Comparison of ENCODE assay signal across 9 mouse cellular contexts in the genomic region with DNA sequence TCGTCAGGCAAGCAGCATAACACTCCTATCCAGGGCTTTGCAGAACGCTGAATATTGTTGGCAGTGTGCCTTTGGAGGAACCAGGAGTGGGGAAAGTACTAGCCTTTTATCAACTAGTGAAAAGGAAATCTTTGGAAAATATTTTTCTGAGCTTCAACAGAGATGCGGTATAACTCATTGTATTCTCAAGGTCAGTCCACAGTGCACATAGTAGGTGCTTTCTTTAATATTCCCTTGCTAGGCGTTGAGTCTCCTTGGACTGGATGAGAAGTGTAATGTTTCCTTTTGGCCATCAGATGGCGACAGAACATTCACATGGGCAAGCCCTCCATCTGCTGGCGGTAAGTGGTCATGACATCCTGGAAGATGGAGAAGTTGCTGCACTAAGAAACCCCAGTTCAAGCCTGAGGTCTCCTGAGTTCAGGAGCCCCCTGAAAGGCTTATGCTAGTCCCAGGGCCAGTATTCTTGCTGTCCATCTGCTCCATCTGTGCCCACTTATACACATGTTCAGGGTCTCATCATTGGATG. TPM values are rescaled to one million over a fixed set of nuclear protein-coding genes. Genes with fewer than 3 reads are reported as not detected.
A peak's percentile ranks its signal among the peaks of the same experiment; 100 is the strongest.
DNase-seq lines count a peak whose midpoint lies in the region; ATAC-seq and TF ChIP-seq lines count a peak whose summit lies in the region.
"Had no signal": no experiment of that assay in that cellular context is flagged by ENCODE, and none has a peak within 500 bp of the region (broad histone marks: within the 10 kb centered on the region; RNA-seq: fewer than 3 reads in every experiment).

No protein-coding gene starts in this region.

- peak; percentile 67 for DNase-seq in neural tube, embryonic 10.5 days (ENCODE audit: extremely low spot score, low spot score)
- peak; percentile 93 for DNase-seq in brain, adult 2 months (ENCODE audit: low read depth, low spot score)
- peak; percentile 71 to 85 for DNase-seq in kidney, adult 8-10 months
- DNase-seq in liver, adult 2 months (ENCODE audit: extremely low read depth, low read depth, low spot score): peak; percentile 73
- DNase-seq in retina, adult 2 months (ENCODE audit: low read depth, low spot score): peak; percentile 67
- peak; percentile 84 for DNase-seq in thymus, postnatal 25 days

- WGBS in neural tube, embryonic 15.5 days: 18% methylated on average over 6 of the region's 6 CpGs
- 15% methylated on average over 6 of the region's 6 CpGs for WGBS in liver, adult 2 months

- no peak overlapping the region for H3K9ac ChIP-seq in neural tube, embryonic 15.5 days (replicated peaks)
- H3K9ac ChIP-seq in liver, adult 2 months (ENCODE audit: low read depth, low read length): no peak overlapping the region
- H3K9ac ChIP-seq: limb, embryonic 13.5 days had no signal

- no peak overlapping the region for H3K4me3 ChIP-seq in neural tube, embryonic 15.5 days (replicated peaks)
- H3K4me3 ChIP-seq in liver, adult 2 months (ENCODE audit: insufficient read depth, low read depth, low read length): no peak overlapping the region; the same call in 1 of the 2 replicates
- H3K4me3 ChIP-seq: limb, embryonic 13.5 days had no signal

- no peak overlapping the region for H3K4me2 ChIP-seq in neural tube, embryonic 15.5 days
- H3K4me2 ChIP-seq: limb, embryonic 13.5 days had no signal

- no peaks in the 10 kb centered on the region for H3K27me3 ChIP-seq in neural tube, embryonic 15.5 days (replicated peaks)
- H3K27me3 ChIP-seq in liver, adult 2 months (ENCODE audit: control insufficient read depth, insufficient read depth, low read length): no peaks in the 10 kb centered on the region
- H3K27me3 ChIP-seq: limb, embryonic 13.5 days had no signal

- H3K27ac ChIP-seq in neural tube, embryonic 15.5 days (replicated peaks): no peak overlapping the region
- no peak overlapping the region for H3K27ac ChIP-seq in liver, adult 2 months (replicated peaks; ENCODE audit: insufficient read depth, low read depth, low read length)
- H3K27ac ChIP-seq: limb, embryonic 13.5 days had no signal

- no peaks in the 10 kb centered on the region for H3K36me3 ChIP-seq in neural tube, embryonic 15.5 days
- H3K36me3 ChIP-seq in liver, adult 2 months (ENCODE audit: control insufficient read depth, insufficient read depth, low read length): no peaks in the 10 kb centered on the region

- peak; percentile 89 for TF ChIP-seq CTCF in liver, adult 2 months (IDR thresholded peaks at IDR 0.05; ENCODE audit: low read depth, low read length)

- ATAC-seq in neural tube, embryonic 15.5 days (ENCODE audit: low FRiP score): no peak
- peak; percentile 79 for ATAC-seq in erythroblast, adult 5-6 weeks (replicated peaks; ENCODE audit: low FRiP score, poor library complexity, severe bottlenecking)

- H3K9me3 ChIP-seq in neural tube, embryonic 15.5 days (replicated peaks): no peaks in the 10 kb centered on the region
- H3K9me3 ChIP-seq: limb, embryonic 13.5 days had no signal

- peaks cover 27% of the 10 kb centered on the region for H3K4me1 ChIP-seq in neural tube, embryonic 15.5 days
- H3K4me1 ChIP-seq in liver, adult 2 months (ENCODE audit: control insufficient read depth, insufficient read depth, low read length): no peaks in the 10 kb centered on the region

- TF ChIP-seq POLR2A in liver, adult 2 months (IDR thresholded peaks at IDR 0.05; ENCODE audit: extremely low read depth, insufficient read depth, low read length): no peak

- no peaks in the 10 kb centered on the region for H3K79me2 ChIP-seq in liver, adult 2 months (ENCODE audit: control insufficient read depth, insufficient read depth, low read length)

RNA-seq across cellular contexts. Expression of a gene that starts 1.6 kb away (rescaled TPM):
- polyA plus RNA-seq in neural tube, embryonic 15.5 days (2015; fragmentation: Nextera tagmentation; extraction: Ambion mirVana): 37.2 and 40.1 TPM in 2 replicates
- total RNA-seq in erythroblast, adult 5-6 weeks (2015; ENCODE audit: low replicate concordance): 4.0 and 6.3 TPM in 2 replicates
- total RNA-seq in erythroblast, adult 5-6 weeks (2017; ENCODE audit: low replicate concordance): 2.8 and 2.9 TPM in 2 replicates
- 2.9 and 3.1 TPM in 2 replicates for total RNA-seq in liver, adult 2 months (2014; rRNA removed)
- 7.8 and 9.0 TPM in 2 replicates for polyA plus RNA-seq in liver, adult 2 months (2012; rRNA removed)

RNA-seq across cellular contexts. Expression of a gene that starts 21.9 kb away (rescaled TPM):
- polyA plus RNA-seq in neural tube, embryonic 15.5 days (2015; fragmentation: Nextera tagmentation; extraction: Ambion mirVana): 0.09 and 3.3 TPM in 2 replicates
- not detected in 2 replicates for total RNA-seq in erythroblast, adult 5-6 weeks (2015; ENCODE audit: low replicate concordance)
- total RNA-seq in erythroblast, adult 5-6 weeks (2017; ENCODE audit: low replicate concordance): not detected in 2 replicates
- 19.2 and 70.5 TPM in 2 replicates for total RNA-seq in liver, adult 2 months (2014; rRNA removed)
- polyA plus RNA-seq in liver, adult 2 months (2012; rRNA removed): 0.11 and 0.37 TPM in 2 replicates

RNA-seq across cellular contexts. Expression of a gene that starts 36.7 kb away (rescaled TPM):
- polyA plus RNA-seq in neural tube, embryonic 15.5 days (2015; fragmentation: Nextera tagmentation; extraction: Ambion mirVana): 0.87 TPM in 1 of 2 replicates, not detected in the other
- total RNA-seq in erythroblast, adult 5-6 weeks (2015; ENCODE audit: low replicate concordance): 45.9 and 46.2 TPM in 2 replicates
- total RNA-seq in erythroblast, adult 5-6 weeks (2017; ENCODE audit: low replicate concordance): 26.5 and 53.9 TPM in 2 replicates
- not detected in 2 replicates for total RNA-seq in liver, adult 2 months (2014; rRNA removed)
- polyA plus RNA-seq in liver, adult 2 months (2012; rRNA removed): not detected in 2 replicates

RNA-seq across cellular contexts. Expression of a gene that starts 55.9 kb away (rescaled TPM):
- 29.8 and 33.3 TPM in 2 replicates for polyA plus RNA-seq in neural tube, embryonic 15.5 days (2015; fragmentation: Nextera tagmentation; extraction: Ambion mirVana)
- 26.3 and 27.9 TPM in 2 replicates for total RNA-seq in erythroblast, adult 5-6 weeks (2015; ENCODE audit: low replicate concordance)
- 31.6 and 53.1 TPM in 2 replicates for total RNA-seq in erythroblast, adult 5-6 weeks (2017; ENCODE audit: low replicate concordance)
- 14.4 and 19.8 TPM in 2 replicates for total RNA-seq in liver, adult 2 months (2014; rRNA removed)
- 8.6 and 10.0 TPM in 2 replicates for polyA plus RNA-seq in liver, adult 2 months (2012; rRNA removed)

Comparison
In these comparisons a context has a peak if more than half of its experiments do, and no peak if none do; other contexts are left out.
1. RNA of a gene that starts 21.9 kb away (total RNA-seq): 19.2 to 70.5 TPM in liver, adult 2 months; not detected in erythroblast, adult 5-6 weeks; every median in the first group is over 10 times any median in the second.
2. RNA of a gene that starts 36.7 kb away (total RNA-seq): 26.5 to 53.9 TPM in erythroblast, adult 5-6 weeks; not detected in liver, adult 2 months; every median in the first group is over 10 times any median in the second.
3. Peak in every context shown above with its lines, with median percentiles within 50 percentile points of each other: DNase-seq.